19 mouse cellular contexts compared by ENCODE assay signal in the genomic region with DNA sequence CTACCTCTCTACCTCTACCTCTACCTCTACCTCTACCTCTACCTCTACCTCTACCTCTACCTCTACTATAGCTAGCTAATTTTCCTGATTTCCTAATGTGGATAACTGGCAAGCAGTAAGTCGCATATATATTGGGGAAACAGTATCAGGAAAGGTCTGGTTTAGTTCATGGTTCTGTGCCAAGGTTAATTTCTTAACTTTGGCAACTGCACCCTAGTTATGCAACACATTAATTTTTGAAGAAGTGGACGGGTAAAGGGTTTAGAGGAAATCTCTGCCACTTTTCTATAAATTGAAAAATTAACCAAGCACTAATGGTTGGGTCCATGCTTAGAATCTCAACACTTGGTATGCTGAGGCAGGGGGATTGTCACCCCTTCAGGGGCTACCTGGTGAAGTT. TPM values are rescaled to one million over a fixed set of nuclear protein-coding genes. Genes with fewer than 3 reads are reported as not detected.
DNase-seq lines count a peak whose midpoint lies in the region; TF ChIP-seq lines count a peak whose summit lies in the region.
"Had no signal": no experiment of that assay in that cellular context is flagged by ENCODE, and none has a peak within 500 bp of the region (broad histone marks: within the 10 kb centered on the region; RNA-seq: fewer than 3 reads in every experiment).

No protein-coding gene starts in this region.

- no peak overlapping the region for H3K9ac ChIP-seq in liver, adult 2 months (ENCODE audit: low read depth, low read length)
- H3K9ac ChIP-seq: embryonic facial prominence, embryonic 15.5 days; forebrain, embryonic 15.5 days; heart, embryonic 12.5 days; hindbrain, embryonic 14.5 days had no signal

- WGBS in liver, adult 2 months = 11% methylated on average over 2 of the region's 2 CpGs

- no peak overlapping the region for H3K4me3 ChIP-seq in liver, adult 2 months (ENCODE audit: insufficient read depth, low read depth, low read length)
- H3K4me3 ChIP-seq: embryonic facial prominence, embryonic 15.5 days; erythroblast, embryonic 14.5 days; forebrain, embryonic 15.5 days; heart, embryonic 12.5 days; hindbrain, embryonic 10.5 days had no signal

- H3K36me3 ChIP-seq in liver, adult 2 months (ENCODE audit: control insufficient read depth, insufficient read depth, low read length) = no peaks in the 10 kb centered on the region
- H3K36me3 ChIP-seq: embryonic facial prominence, embryonic 15.5 days; forebrain, embryonic 15.5 days; G1E; heart, embryonic 12.5 days; hindbrain, embryonic 10.5 days had no signal

- peak overlapping the region; percentile 64; the same call in 1 of the 2 replicates for H3K27ac ChIP-seq in liver, adult 2 months (replicated peaks; ENCODE audit: insufficient read depth, low read depth, low read length)
- H3K27ac ChIP-seq: embryonic facial prominence, embryonic 15.5 days; forebrain, embryonic 15.5 days; hindbrain, embryonic 10.5 days; hindbrain, embryonic 14.5 days had no signal

- no peaks in the 10 kb centered on the region for H3K27me3 ChIP-seq in liver, adult 2 months (ENCODE audit: control insufficient read depth, insufficient read depth, low read length)
- H3K27me3 ChIP-seq: forebrain, embryonic 15.5 days had no signal

- no peak for TF ChIP-seq CTCF in liver, adult 2 months (IDR thresholded peaks at IDR 0.05; ENCODE audit: low read depth, low read length)

- peaks cover 33% of the 10 kb centered on the region for H3K4me1 ChIP-seq in liver, adult 2 months (ENCODE audit: control insufficient read depth, insufficient read depth, low read length)

- peak; percentile 84 for DNase-seq in liver, adult 2 months (ENCODE audit: extremely low read depth, low read depth, low spot score)
- no peak for DNase-seq in liver
- DNase-seq in adipocyte (ENCODE audit: low spot score) = peak; percentile 90
- peak; percentile 45 for DNase-seq in fat pad, adult 2 months (ENCODE audit: extremely low read depth, low read depth, low spot score)
- DNase-seq in right cerebral cortex, postnatal 10 days (ENCODE audit: low spot score in 2 of 2) = no peak
- no peak for DNase-seq in frontal cortex, postnatal 14 days (ENCODE audit: low spot score in 2 of 2)
- DNase-seq: adrenal gland, postnatal 14 days; B cell, adult 2 months; cerebellum, adult 2 months; cerebellum, postnatal 10 days; embryo, embryonic 11 days; gastrocnemius, postnatal 10 days had no signal

- no peaks in the 10 kb centered on the region for H3K79me2 ChIP-seq in liver, adult 2 months (ENCODE audit: control insufficient read depth, insufficient read depth, low read length)

- TF ChIP-seq POLR2A in liver, adult 2 months (IDR thresholded peaks at IDR 0.05; ENCODE audit: extremely low read depth, insufficient read depth, low read length) = no peak

RNA-seq across cellular contexts. Expression of gene Fgd2, which starts 53.9 kb away (rescaled TPM):
- 7.6 and 8.9 TPM in 2 replicates for total RNA-seq in liver, adult 2 months (2014; rRNA removed)
- polyA plus RNA-seq in liver, adult 2 months (2012; rRNA removed) = 4.0 and 8.8 TPM in 2 replicates

Comparison
In these comparisons a context has a peak if more than half of its experiments do, and no peak if none do; other contexts are left out.
1. DNase-seq: peak in liver, adult 2 months (single experiment), adipocyte (single experiment) and fat pad, adult 2 months (single experiment); none in liver (single experiment), right cerebral cortex, postnatal 10 days (0 of 2) and frontal cortex, postnatal 14 days (0 of 2).